Mouse (Mus musculus) Patski (cell line): ENCODE results near the gene Atp1a3. TPM values are rescaled to one million over a fixed set of nuclear protein-coding genes. Genes with fewer than 3 reads are reported as not detected.

ENCODE experiments used
- ATAC-seq: fragments of 100-300 bp; one replicate; pipeline ENCODE4 v1.8.0; 2021
- CTCF ChIA-PET: fragments of 350-600 bp; sonication (Branson Sonifier 250); formaldehyde crosslinking; loops from one replicate; lab custom pipeline; 2022; ENCODE audit warnings: inconsistent platforms; lab: Charles Lee
- POLR2A ChIA-PET: fragments of 350-600 bp; sonication (Branson Sonifier 250); formaldehyde crosslinking; loops from one replicate; lab custom pipeline; 2022; ENCODE audit warnings: antibody characterized with exemption, inconsistent platforms; lab: Charles Lee
- DNase-seq: peaks from one replicate; pipeline ENCODE4 v3.0.0-alpha.2; 2011; ENCODE audit warnings: low read depth, low spot score
- H3K27me3 ChIP-seq: fragments of 371-371 bp; one replicate; pipeline ENCODE4 v1.5.1; 2021
- CTCF ChIP-seq: fragments of 100-300 bp; IDR thresholded peaks from one replicate; pipeline ENCODE4 v1.5.1; 2021
- in situ Hi-C: fragments of 300-500 bp; cut with MboI; formaldehyde crosslinking; loops from 3 replicates; pipeline ENCODE4 v1.11.1; 2018; ENCODE audit warnings: low pct_unique_long_range_greater_than_20kb, mixed read lengths
- polyA plus RNA-seq: library from polyadenylated mRNA; unstranded; gene quantifications from one replicate; pipeline ENCODE4 v1.2.3, GENCODE M21; 2021

Atp1a3 gene
- polyA plus RNA-seq, 1 experiment from 2014 or later: 0.05 TPM

DNA sequence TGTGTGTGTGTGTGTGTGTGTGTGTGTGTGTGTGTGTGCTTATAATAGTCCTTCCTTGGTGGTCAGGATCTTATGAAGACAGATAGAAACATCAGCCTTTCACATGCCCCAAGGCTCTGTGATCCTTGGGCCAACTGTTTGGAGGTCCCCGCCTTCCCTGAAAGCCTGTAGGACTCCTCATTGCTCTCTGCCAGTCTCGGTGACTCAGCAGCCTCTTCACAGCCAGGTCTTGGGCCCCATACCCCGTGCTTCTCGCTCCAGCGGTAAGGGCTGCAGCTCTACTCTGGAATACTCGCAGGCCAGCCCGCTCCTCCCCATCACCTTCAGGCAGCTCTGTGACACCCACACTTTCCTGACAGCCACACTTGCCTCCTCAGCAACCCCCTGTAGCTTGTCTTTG lies 20.7 kb upstream of the Atp1a3 start:
- DNase-seq: no peak
- no peak for TF ChIP-seq CTCF
- no peaks in the 10 kb centered on the region for H3K27me3 ChIP-seq
- POLR2A ChIA-PET: no interaction called here
- in situ Hi-C loops: no loop called here
- ATAC-seq: no peak
- CTCF ChIA-PET: no interaction called here

DNA sequence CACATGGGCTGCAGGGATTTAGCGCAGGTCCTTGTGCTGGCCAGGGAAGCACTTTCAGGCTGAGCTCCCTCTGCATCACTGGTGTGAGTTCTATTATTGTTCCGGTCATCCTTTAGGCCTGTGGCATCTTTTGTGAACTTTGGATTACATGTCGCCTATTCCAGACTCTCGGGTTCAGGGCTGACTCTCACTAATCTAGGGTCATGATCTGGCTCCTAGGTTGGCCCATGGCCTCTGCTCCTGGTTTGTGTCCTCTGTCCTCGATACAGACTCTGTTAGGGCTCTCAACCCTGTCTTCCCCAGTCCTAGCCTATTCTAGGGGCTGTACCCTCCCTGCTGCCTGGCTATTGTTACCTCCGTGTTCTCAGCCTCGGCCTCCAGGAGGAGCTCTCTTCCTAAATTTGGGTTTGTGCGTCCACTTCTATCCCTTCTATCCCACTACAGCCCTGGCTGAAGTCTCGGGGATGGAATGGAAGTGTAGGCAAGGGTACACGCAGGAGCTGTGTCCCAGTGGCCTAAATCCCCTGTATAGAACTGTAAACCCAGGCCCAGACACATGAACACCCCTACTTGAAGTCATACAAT lies 20.2 kb upstream of the Atp1a3 start:
- DNase-seq (no peak), ATAC-seq (no peak)
- ChIA-PET CTCF (interaction anchor here (0.9 kb wide), 2 partner anchors 9 to 68 kb away, joined by 3 to 4 read pairs; no protein-coding TSS in a partner anchor), POLR2A (no interaction called here)
- H3K27me3 ChIP-seq: no peaks in the 10 kb centered on the region
- TF ChIP-seq CTCF: no peak
- in situ Hi-C loops: no loop called here

DNA sequence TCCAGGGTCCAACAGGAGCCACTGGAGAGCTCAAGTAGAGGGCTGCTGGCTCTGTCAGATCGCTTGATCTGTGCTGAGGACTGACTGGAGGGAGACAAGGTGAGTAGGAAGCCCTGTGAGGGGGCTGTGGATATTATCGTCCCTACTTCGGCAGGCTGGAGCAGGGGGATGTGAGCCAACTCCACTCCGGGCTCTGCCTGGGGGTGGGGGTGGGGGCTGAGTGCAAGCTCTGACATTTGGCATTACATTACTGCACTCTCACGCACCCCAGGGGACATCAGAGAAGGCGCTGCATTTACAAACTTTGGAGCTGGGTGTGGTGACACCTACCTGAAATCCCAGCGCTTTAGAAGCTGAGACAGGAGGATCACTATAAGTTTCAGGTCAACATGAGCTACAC lies 5.8 kb upstream of the Atp1a3 start:
- DNase-seq (no peak), ATAC-seq (no peak)
- ChIA-PET CTCF (no interaction called here), POLR2A (no interaction called here)
- no peak for TF ChIP-seq CTCF
- in situ Hi-C loops: no loop called here
- H3K27me3 ChIP-seq: no peaks in the 10 kb centered on the region

DNA sequence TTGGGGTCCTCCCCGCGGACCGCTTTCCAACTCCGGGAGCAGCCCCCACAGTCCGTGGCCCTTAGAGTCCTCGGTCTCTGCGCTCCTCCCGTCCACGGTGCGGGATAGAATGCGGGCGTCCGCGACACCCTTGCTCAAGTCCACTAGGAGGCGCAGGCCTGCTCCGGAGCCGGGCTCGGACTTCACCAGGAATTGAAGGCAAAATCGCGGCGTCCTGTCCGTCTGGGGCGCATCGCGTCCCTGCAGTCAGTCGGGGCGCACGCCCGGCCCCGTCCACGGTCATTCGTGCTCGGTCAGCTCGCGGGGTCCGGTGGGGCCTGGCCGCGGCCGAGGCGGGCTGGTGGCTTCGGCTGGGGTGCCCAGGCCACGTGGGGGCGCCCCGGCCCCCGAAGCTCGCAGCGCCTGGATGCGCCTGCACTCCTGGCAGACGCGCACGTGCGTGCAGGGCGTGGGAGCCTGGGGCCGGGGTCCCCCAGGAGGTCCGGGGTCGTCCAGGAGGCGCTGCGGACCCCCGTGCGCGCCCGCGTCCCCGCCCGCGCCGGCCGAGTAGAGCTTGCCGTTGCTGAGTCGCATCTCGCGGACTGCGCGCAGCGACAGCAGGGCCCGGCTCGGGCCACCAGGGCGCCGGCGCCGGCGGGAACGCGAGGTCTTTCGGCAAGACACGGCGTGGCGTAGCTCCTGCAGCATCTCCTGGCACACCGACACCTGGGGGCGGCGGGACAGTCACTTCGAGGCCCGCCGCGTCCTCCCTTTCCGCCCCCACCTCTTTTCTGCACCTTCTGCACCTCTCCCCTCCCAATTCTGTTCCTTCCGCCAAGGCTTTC lies 4.5 kb upstream of the Atp1a3 start:
- no peak for TF ChIP-seq CTCF
- ATAC-seq (no peak), DNase-seq (no peak)
- ChIA-PET POLR2A (no interaction called here), CTCF (no interaction called here)
- H3K27me3 ChIP-seq: peaks cover 3% of the 10 kb centered on the region
- in situ Hi-C loops: no loop called here

DNA sequence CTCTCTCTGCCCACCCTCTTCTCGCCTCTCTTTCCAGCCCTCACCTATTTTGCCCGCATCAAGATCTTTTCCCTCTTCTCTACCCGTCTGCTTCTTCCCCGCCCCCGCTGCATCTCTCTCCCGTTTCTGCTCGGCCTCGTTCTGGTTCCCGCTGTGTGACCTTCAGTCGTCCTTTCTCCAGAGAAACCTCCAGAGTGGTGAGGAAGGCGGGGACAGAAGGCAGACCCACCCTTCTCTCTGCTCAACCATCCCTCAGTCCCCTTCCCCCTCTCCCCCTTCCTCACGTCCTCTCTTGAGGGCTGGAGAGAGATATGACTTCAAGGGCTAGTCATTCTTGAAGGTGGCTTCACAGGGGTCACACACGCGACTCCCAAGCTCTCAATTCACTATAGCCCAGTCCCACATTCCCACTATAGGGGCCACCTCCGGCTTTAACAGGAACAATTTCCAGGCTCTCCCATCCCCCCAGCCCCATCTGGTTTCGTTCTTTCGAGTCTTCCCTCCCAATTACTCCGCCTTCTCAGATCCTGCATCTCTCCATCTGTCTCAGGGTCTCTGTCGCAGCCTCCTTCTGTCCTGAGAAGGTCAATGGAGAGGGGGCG lies 3.4 kb upstream of the Atp1a3 start:
- peaks cover 5% of the 10 kb centered on the region for H3K27me3 ChIP-seq
- ATAC-seq (no peak), DNase-seq (no peak)
- TF ChIP-seq CTCF: no peak
- POLR2A ChIA-PET: no interaction called here
- CTCF ChIA-PET: no interaction called here
- in situ Hi-C loops: no loop called here

DNA sequence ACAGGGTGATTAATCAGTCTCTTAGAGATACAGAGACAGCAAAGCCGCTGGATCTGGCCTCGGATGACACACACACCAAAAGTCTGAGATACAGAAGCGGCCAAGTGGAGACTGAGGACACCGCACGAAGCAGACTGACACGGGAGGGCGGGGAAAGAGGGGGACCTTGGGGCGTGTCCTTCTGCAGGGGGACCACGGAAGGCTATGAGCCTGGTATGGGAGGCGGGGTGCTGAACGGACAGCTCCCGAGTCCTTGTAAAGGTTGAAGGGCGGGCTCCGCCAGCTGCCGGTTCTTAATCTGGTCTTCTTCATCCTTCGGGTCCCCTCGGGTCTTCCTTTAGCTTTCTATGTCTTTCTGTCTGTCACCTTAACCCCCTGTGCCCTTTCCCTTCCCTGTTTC lies 2.9 kb upstream of the Atp1a3 start:
- ChIA-PET CTCF (no interaction called here), POLR2A (no interaction called here)

DNA sequence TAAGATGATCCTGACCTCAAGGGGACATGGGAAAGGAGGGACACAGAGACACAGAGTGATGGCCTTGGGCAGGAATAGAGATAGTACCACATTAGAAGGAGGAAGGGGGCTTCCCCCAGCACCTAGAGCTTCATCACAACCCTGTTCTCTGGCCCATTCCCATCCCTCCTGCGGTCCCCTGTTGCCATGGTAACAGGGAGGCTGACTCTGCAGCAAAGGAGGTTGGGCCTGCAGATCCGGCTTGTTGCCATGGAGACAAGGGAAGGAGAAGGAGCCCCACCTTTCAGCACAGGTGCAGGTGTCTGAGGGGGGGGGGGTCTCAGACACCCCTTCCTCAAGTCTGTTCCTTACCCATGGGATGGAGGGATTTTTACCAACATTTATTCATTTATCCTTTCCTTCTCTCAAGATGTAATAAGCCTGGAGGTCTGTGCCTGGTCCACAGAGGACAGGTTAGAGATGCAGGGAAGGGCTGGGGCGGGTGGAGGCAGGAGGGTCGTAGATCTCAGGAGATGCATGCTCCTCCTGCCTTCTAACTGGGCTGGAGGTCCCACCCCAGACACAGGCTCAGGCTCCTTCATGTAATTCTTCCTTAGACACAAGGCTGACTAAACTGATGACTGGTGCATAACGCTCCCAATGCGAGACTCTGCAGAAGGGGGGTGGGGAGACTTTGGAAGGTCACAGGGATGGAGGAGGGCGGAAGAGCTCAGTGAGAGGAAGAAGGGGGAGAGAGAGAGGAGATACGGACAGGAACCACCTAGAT lies 2.0 kb upstream of the Atp1a3 start:
- in situ Hi-C loops: no loop called here
- no peak for DNase-seq
- ATAC-seq: no peak
- no peak for TF ChIP-seq CTCF
- ChIA-PET POLR2A (no interaction called here), CTCF (no interaction called here)
- peaks cover 14% of the 10 kb centered on the region for H3K27me3 ChIP-seq

More for the DNA sequence above, 2.9 kb upstream of the Atp1a3 start:
- no peak for TF ChIP-seq CTCF
- H3K27me3 ChIP-seq: peaks cover 10% of the 10 kb centered on the region
- in situ Hi-C loops: no loop called here
- DNase-seq: no peak
- no peak for ATAC-seq

DNA sequence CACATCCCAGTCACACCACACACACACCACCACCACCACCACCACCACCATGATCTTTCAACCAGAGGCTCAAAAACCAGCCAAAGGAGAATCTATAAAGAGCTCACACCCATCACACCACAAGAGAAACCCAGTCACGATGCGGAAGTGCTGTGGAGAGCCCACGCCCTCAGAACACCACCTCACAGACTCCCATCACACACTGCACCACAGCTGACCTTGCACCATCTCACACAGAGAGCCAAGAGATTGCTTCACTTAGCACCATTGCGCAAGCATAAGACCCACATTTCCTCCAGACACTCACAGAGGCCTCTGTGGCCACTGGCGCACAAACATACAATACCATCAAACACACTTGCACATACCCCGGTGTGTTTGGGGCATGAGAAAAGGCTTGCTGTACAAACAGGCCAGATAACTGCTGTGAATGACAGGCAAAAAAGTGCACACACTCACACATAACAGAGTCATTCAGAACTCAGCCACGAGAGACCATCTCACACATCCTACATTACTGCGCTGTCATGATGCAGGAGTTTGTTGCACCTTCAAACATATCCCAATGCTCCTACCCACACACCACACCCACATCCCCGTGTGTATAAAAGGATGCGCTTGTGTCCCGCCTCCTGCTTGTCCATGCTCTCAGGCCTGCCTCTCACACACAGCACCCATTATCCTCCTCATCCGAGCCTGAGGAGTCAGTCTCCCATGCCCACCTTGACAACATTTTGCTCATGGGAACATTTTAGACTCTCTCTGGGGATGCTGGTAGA lies 1.0 kb upstream of the Atp1a3 start:
- DNase-seq (no peak), ATAC-seq (no peak)
- ChIA-PET POLR2A (no interaction called here), CTCF (no interaction called here)
- no peak for TF ChIP-seq CTCF
- H3K27me3 ChIP-seq: peaks cover 14% of the 10 kb centered on the region
- in situ Hi-C loops: no loop called here

DNA sequence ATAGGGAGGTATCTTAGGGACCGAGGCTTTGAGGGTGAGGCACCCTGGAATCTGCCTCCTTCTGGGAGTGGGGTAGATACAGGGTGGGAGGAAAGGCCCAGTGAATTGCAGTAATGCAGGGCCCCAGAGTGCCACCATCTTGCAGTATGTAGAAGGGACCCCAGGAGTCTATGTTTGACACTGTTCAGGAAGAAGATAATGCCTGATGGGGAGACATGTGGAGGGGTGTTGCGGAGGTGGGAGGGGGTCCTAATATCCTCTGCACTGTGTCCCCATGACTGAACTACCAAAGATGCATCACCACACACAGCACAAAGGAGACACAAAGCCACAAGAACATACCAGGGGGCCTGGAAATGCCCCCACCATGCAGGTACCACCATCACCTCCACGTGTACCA lies 413 bp upstream of the Atp1a3 start:
- no peak for TF ChIP-seq CTCF
- in situ Hi-C loops: no loop called here
- ATAC-seq (no peak), DNase-seq (no peak)
- H3K27me3 ChIP-seq: peaks cover 14% of the 10 kb centered on the region
- CTCF ChIA-PET: no interaction called here
- POLR2A ChIA-PET: no interaction called here

DNA sequence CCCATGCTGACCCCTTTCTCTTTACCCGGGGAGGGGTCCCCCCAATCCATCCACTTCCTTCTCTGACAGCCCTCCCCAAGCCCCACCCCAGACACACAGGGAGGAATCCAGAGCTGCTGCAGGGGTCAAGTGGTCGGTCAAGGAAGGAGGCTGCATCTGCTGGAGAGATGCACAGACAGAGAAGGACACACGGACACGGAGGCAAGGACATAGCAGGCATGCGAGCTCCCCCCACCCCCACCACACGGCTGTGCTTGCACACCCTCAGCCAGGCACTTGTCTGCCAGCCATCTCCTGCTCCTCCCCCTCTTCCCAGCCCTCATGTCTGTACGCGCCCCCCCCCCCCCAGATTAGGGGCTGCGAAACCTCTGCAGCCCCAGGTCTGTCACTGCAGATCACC lies 952 bp downstream of the Atp1a3 start:
- in situ Hi-C loops: no loop called here
- CTCF ChIA-PET: no interaction called here
- ATAC-seq (no peak), DNase-seq (no peak)
- peaks cover 14% of the 10 kb centered on the region for H3K27me3 ChIP-seq
- POLR2A ChIA-PET: no interaction called here
- TF ChIP-seq CTCF: no peak
